Mouse (Mus musculus): ENCODE results near the gene Rps7. TPM values are rescaled to one million over a fixed set of nuclear protein-coding genes. Genes with fewer than 3 reads are reported as not detected.

Rps7 gene
- 565 TPM for polyA plus RNA-seq (2015; fragmentation: Illumina TruSeq; extraction: RNeasy Lipid Tissue Mini Kit (QIAGEN cat#74804); ENCODE audit: insufficient read depth, low read depth, low replicate concordance)

DNA sequence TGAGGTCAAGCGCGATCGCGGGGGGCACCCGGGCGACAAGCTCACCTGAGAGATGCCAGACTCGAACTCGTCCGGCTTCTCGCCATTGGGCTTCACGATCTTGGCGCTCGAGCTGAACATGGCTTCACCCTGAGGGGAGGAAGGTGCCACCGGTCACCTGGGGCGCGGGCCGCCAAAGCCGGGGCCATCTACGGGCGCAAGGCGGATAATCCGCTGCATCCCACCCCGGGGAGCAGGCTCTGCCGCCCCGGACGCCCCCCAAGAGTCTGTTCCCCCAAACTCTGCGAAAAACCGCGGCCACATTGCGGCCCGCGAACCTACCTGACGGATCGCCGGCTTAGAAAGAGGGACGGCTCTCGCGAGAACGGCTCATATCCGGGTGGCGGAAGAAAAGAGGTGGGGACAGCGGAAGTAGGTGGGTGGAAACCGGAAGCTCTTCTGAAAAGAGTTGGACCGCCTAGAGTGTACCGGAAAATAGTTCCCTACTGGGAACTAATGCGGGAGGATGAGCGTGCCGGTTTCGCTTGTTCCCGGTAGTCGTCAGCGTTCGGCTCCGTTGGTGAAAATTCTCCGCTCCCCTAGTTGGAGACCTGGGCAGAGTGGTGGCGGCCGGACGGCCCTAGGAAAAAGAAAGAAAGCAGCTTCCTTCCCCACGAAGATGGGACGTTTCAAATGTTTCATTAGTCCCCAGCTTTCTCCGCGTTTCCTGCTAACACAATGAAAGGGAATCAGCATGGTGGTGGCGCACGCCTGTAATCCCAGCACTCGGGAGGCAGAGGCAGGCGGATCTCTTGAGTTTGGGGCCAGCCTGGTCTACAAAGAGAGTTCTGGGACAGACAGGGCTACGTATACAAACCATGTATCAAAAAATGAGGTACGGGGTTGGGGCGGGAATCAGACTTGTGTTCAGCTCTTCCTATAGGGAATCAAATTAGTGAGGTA is at the start of gene Rps7:
Gene Rps7, minus strand, starts transcription at position 419 of the 942 bp plus-strand sequence.

DNA sequence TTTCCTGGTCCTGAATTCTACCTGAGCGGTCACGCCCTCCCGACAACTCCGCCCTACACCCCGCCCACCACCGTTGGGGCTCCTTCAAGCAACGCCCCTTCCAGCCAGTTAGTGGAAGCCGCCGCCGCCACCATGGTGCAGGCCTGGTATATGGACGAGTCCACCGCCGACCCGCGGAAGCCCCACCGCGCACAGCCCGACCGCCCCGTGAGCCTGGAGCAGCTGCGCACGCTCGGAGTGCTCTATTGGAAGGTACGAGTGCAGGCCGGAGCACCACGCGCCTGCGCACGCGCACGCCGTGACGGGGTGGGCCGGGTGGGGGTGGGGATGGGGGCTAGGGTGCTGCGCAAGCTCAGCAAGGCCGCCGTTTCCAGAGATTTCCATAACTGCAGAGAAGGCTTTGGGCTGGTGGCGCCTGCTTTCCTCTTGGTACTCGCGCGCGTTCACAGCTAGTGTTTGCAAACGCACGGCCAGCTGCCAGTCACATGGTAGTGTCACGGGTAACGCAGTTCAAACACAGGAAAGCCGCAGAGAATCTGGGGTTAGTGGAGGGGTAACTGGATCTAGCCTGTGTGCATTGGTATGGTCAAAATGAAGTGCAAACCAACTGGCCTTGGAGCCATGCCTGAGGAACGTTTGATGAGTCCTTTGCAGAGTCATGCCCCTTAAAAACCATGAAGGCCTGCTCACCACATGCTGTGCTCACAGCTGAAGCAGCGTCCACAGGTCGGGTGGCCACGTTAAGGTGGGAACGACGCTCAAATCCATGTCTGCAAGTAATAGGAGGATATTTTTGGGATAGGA is 39.6 kb upstream of the Rps7 start, which contains the start of gene Adi1:
Gene Adi1, plus strand, starts transcription at position 111 of the 804 bp plus-strand sequence.

GRCm38 (mm10) chr12:28649141-28650110 is 13.7 kb upstream of the Rps7 start, which contains the start of gene Rnaseh1:
TSS of gene Rnaseh1 (plus strand) at chr12:28649602.

DNA sequence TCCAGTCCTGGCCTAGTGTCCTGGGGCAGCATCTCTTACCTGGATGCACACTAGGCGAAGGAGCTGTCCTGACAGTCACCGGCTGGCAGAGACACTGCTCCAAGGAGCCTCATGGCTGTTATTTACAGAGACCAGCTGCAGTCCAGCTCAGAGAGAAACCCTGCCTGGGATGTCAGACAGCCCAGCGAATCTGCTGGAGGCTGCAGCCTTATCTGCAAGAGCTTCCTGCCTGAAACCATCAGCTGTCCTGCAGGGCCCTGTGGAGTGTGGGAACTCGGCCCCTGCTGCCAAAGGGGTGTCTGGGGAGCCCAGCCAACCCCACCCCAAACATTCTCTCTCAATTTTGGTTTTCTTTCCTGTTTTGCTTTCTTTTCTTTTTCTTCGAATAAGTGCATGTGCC is 12.6 kb downstream of the Rps7 start, which contains the start of gene Colec11:
Gene Colec11, minus strand, starts transcription at position 183 of the 400 bp plus-strand sequence.

DNA sequence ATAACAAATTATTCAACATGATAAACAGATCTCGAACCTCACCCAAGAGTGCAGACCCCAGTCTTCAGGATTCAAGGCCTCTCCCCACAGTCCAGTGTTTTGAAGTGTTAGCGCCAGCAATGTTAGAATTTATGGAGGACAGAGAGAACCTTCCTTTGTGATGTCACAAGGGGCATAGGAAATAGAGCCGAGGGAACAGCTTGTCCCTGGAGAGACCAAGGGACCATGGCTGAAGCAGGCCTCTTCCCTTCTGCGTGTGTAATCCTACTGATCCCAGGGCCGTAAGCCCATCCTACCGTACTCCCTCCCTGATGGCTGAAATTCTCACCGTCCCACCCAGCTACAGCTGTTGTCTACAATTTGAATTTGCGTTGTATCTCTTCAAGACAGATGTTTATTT is 53.3 kb downstream of the Rps7 start, which contains the start of gene Allc:
Gene Allc, minus strand, starts transcription at position 101 of the 400 bp plus-strand sequence.

Other genes with a start within 250 kb of the Rps7 start
- gene Dcdc2c, start 83.6 kb downstream of the Rps7 start, polyA plus RNA-seq (2015; fragmentation: Illumina TruSeq; extraction: RNeasy Lipid Tissue Mini Kit (QIAGEN cat#74804); ENCODE audit: insufficient read depth, low read depth, low replicate concordance) = not detected
- not detected for gene Allc, start 53.4 kb downstream of the Rps7 start, polyA plus RNA-seq (2015; fragmentation: Illumina TruSeq; extraction: RNeasy Lipid Tissue Mini Kit (QIAGEN cat#74804); ENCODE audit: insufficient read depth, low read depth, low replicate concordance)
- not detected for gene Colec11, start 12.6 kb downstream of the Rps7 start, polyA plus RNA-seq (2015; fragmentation: Illumina TruSeq; extraction: RNeasy Lipid Tissue Mini Kit (QIAGEN cat#74804); ENCODE audit: insufficient read depth, low read depth, low replicate concordance)
- gene Rnaseh1, start 13.6 kb upstream of the Rps7 start, polyA plus RNA-seq (2015; fragmentation: Illumina TruSeq; extraction: RNeasy Lipid Tissue Mini Kit (QIAGEN cat#74804); ENCODE audit: insufficient read depth, low read depth, low replicate concordance) = 2.9 TPM
- 22.3 TPM for gene Adi1, start 39.3 kb upstream of the Rps7 start, polyA plus RNA-seq (2015; fragmentation: Illumina TruSeq; extraction: RNeasy Lipid Tissue Mini Kit (QIAGEN cat#74804); ENCODE audit: insufficient read depth, low read depth, low replicate concordance)
- gene Trappc12, start 114.5 kb upstream of the Rps7 start, polyA plus RNA-seq (2015; fragmentation: Illumina TruSeq; extraction: RNeasy Lipid Tissue Mini Kit (QIAGEN cat#74804); ENCODE audit: insufficient read depth, low read depth, low replicate concordance) = 4.4 TPM
- 2.7 TPM for gene Eipr1, start 115.8 kb upstream of the Rps7 start, polyA plus RNA-seq (2015; fragmentation: Illumina TruSeq; extraction: RNeasy Lipid Tissue Mini Kit (QIAGEN cat#74804); ENCODE audit: insufficient read depth, low read depth, low replicate concordance)

Data from pancreas, adult 10 weeks (tissue).